Mouse (Mus musculus) brain, embryonic 14.5 days (tissue): Measurements from ENCODE around the gene H2afv. TPM values are rescaled to one million over a fixed set of nuclear protein-coding genes. Genes with fewer than 3 reads are reported as not detected.
A peak's percentile ranks its signal among the peaks of the same experiment; 100 is the strongest.
"Not testable (repeated sequence)": the region's sequence is repeated elsewhere in the genome, so short reads cannot be mapped to it uniquely, and the experiment has no call there.

Experiments used
- DNase-seq: peaks from one replicate; pipeline ENCODE4 v3.0.0-alpha.2; 2011; ENCODE audit warnings: low read depth
- CTCF ChIP-seq: fragments of 200-500 bp; IDR thresholded peaks from 2 replicates; pipeline ENCODE4 v1.5.1; 2012; ENCODE audit warnings: inconsistent platforms, mild to moderate bottlenecking, moderate library complexity, borderline replicate concordance; ENCODE audit not compliant: insufficient read depth, insufficient read length; ENCODE audit errors: extremely low read depth
- POLR2A ChIP-seq: fragments of 200-500 bp; IDR thresholded peaks from 2 replicates; pipeline ENCODE4 v1.6.1; 2012; ENCODE audit warnings: mild to moderate bottlenecking, inconsistent platforms, borderline replicate concordance; ENCODE audit not compliant: poor library complexity, insufficient read depth, insufficient read length, severe bottlenecking; ENCODE audit errors: extremely low read depth
- polyA plus RNA-seq: library from polyadenylated mRNA; depleted of rRNA; stranded (reverse); fragments of >200 nt; gene quantifications from 2 replicates; pipeline ENCODE4 v1.2.3, GENCODE M21; 2012

Gene H2afv
- polyA plus RNA-seq, 1 experiment = 207 TPM

- TF ChIP-seq POLR2A (no peak), CTCF (no peak)
Observed at GRCm38 (mm10) chr11:6476876-6477275, 32.6 kb upstream of the H2afv start.

GRCm38 (mm10) chr11:6475867-6476484 lies 31.7 kb upstream of the H2afv start, which contains the start of gene Purb:
TSS of gene Purb (minus strand) at chr11:6475917.
- TF ChIP-seq CTCF = no peak
- peak; percentile 89 for TF ChIP-seq POLR2A
- peak; percentile 97 for DNase-seq

More at GRCm38 (mm10) chr11:6476876-6477275, 32.6 kb upstream of the H2afv start:
- DNase-seq = no peak

GRCm38 (mm10) chr11:6474874-6475731 lies 30.9 kb upstream of the H2afv start:
- peak; percentile 64 for DNase-seq
- TF ChIP-seq POLR2A = no peak
- no peak for TF ChIP-seq CTCF

- TF ChIP-seq CTCF (no peak), POLR2A (no peak)
- DNase-seq = no peak
Observed at GRCm38 (mm10) chr11:6474381-6474780, 30.1 kb upstream of the H2afv start.

GRCm38 (mm10) chr11:6472076-6472475 lies 27.8 kb upstream of the H2afv start:
- peak; percentile 46 for DNase-seq
- TF ChIP-seq CTCF (no peak), POLR2A (no peak)

GRCm38 (mm10) chr11:6471493-6471892 lies 27.2 kb upstream of the H2afv start:
- TF ChIP-seq CTCF (no peak), POLR2A (no peak)
- no peak for DNase-seq

GRCm38 (mm10) chr11:6471054-6471453 lies 26.8 kb upstream of the H2afv start:
- TF ChIP-seq CTCF (no peak), POLR2A (no peak)

GRCm38 (mm10) chr11:6468541-6468940 lies 24.3 kb upstream of the H2afv start:
- DNase-seq = no peak
- no peak for TF ChIP-seq POLR2A
- TF ChIP-seq CTCF = no peak

More at GRCm38 (mm10) chr11:6471054-6471453, 26.8 kb upstream of the H2afv start:
- DNase-seq = peak; percentile 57

GRCm38 (mm10) chr11:6465122-6465521 lies 20.9 kb upstream of the H2afv start:
- peak; percentile 89 for DNase-seq

GRCm38 (mm10) chr11:6463159-6463837 lies 19.1 kb upstream of the H2afv start:
- DNase-seq = no peak
- TF ChIP-seq CTCF = no peak
- TF ChIP-seq POLR2A = no peak

More at GRCm38 (mm10) chr11:6465122-6465521, 20.9 kb upstream of the H2afv start:
- TF ChIP-seq POLR2A = no peak
- peak; percentile 65 for TF ChIP-seq CTCF

GRCm38 (mm10) chr11:6456083-6456482 lies 11.8 kb upstream of the H2afv start:
- TF ChIP-seq POLR2A (no peak), CTCF (no peak)
- DNase-seq = no peak

- not testable (repeated sequence) for DNase-seq
Observed at GRCm38 (mm10) chr11:6448155-6448554, 3.9 kb upstream of the H2afv start.
